Mouse (Mus musculus): ENCODE measurements around the gene Gm3594.
"Not testable (repeated sequence)": the region's sequence is repeated elsewhere in the genome, so short reads cannot be mapped to it uniquely, and the experiment has no call there.

Gm3594 gene

DNA sequence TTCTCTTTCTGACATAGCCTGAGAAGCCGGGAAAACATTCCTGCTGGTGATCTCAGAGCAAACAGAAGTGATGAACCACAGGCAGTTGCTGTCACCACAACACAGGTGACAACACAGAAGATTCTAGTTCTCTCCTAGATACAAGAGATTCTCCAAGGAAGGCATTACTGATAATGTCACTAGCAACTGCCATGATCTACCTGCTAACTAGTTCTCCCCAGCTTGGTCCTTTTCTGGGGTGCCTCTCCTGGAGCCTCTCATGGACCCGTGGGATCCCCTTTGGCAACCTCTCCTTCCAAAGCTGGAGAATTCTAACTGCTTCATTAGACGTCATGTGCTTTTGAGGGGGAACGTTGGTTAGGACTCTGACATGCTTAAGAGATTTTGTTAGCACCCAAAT lies at the start of gene Gm3594:
Gm3594 (minus strand) TSS at position 101 of the 400 bp plus-strand sequence.
- DNase-seq (ENCODE audit: low spot score in 2 of 2) = not testable (repeated sequence)

DNA sequence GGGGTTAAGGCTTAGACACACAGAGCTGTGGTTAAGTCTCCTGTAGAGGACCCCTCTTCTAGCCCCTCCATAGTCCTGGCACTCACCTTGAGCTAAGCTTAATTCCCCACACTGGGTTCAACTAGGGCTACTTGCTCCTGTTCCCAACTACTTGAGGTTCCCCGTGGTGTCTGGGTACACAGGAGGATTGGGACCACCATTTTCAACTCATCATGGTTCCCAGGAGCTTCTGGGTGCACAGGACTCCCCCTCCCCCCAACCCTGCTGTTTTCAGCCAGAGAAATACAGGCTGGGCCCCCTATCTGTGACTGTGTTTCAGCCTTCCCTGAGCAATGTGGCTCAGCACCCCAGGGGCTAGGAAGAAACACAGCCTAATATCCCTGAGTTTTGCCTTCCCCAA lies 41.9 kb upstream of the Gm3594 start:
- not testable (repeated sequence) for DNase-seq (ENCODE audit: low spot score in 2 of 2)

DNA sequence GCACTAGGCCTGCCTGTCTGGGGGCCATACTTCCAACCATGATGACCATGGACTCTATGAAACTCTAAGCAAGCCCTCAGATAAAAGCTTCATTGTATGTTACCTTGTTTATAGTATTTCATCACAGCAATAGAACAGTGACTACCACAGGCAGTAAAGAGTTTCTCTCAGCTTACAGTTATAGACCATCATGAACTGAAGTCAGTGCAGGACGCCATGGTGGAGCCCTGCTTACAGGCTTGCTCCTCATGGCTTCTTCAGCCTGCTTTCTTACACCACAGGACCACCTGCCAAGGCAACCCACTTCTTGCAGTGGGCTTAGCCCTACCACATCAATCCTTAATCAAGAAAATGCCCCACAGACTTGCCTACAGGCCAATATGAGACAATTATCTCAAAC lies 41.1 kb upstream of the Gm3594 start:
- DNase-seq (ENCODE audit: low spot score in 2 of 2) = not testable (repeated sequence)

DNA sequence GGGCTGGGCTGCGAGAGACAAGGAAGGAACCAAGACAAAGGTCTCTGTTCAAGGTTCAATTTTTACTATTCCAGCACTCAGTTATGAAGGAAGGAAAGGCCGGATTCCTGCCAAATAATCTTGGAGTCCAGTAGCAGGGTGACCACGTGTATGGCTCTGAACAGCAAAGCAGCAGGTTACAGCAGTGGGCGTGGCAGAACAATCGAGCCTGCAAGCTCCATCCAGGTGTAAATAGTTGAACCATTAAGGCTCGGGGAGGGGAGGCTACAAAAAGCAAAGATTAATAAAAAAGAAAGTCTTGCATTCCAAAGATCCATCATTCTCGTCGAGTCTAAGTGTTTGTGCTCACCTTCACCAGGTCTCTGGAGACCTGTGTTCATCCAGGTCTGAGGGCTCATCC lies 37.7 kb upstream of the Gm3594 start:
- DNase-seq (ENCODE audit: low spot score in 2 of 2) = not testable (repeated sequence)

DNA sequence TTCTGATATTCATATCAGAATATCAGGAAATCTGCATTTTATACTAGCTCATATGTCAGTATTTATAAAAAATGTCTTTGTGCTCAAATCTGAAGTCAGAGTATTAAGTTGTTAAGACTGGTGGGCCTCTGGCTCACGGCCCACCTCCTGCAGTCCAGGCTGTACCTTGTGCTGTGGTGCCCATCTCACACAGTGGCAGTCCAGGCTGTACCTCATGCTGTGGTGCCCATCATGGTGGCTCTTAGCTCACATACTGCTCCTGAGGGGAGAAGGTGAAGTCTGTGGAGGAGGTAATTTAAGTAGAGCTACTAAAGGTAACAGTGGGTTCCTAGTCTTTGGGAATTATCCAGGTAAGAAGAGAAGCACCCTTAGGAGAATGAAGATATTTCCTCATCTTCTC lies 27.4 kb upstream of the Gm3594 start:
- not testable (repeated sequence) for DNase-seq (ENCODE audit: low spot score in 2 of 2)

DNA sequence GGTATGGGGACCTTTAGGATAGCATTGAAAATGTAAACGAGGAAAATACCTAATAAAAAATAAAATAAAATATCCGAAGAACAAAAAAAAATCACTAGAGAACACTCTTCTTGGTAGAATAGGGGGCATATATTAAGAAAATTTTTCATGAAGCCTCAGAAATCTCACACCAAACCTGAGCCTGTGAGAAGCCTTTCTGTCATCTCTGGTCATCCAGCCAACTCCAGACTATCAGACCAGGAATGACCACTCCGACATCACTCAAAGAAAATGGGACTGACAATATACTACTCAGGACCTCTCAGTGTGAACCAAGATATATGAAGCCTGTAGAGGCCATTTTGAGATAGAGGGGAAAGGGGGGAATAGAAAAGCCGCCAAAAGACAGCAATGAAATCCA lies 3.6 kb downstream of the Gm3594 start:
- DNase-seq (ENCODE audit: low spot score in 2 of 2) = not testable (repeated sequence)

DNA sequence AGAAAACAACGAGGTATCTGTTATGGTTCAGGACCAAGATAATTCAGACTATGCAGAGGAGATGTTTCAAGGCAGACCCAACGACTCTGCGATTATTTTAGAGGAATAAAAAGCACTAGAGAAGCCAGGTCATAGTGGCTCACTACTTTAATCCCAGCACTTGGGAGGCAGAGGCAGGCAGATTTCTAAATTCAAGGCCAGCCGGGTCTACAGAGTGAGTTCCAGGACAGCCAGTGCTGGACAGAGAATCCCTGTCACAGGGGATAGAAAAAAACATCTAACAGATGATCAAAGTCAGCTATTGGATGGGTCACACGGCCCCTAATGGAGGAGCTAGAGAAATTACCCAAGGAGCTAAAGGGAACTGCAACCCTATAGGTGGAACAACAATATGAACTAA lies 4.2 kb downstream of the Gm3594 start:
- not testable (repeated sequence) for DNase-seq (ENCODE audit: low spot score in 2 of 2)

DNA sequence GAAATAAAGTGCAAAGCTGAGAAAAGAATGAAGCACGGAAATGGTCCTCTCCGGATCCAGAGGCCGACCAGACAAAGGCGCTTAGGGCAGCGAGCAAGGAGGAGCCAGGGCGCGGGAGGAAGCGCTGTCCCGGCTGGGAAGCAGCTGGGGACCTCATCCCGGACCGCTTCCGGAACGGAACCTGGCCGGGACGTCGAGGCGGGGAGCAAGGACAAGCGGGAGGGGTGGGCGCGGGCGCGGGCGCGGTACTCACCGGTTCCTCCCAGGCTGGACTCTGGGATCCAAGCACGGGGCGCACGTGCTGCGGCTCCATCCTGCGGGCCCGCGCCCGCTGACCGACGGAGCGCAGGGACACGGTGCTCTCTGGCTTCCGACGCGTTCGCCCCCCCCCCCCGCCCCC lies 17.6 kb downstream of the Gm3594 start:
- DNase-seq (ENCODE audit: low spot score in 2 of 2) = not testable (repeated sequence)

DNA sequence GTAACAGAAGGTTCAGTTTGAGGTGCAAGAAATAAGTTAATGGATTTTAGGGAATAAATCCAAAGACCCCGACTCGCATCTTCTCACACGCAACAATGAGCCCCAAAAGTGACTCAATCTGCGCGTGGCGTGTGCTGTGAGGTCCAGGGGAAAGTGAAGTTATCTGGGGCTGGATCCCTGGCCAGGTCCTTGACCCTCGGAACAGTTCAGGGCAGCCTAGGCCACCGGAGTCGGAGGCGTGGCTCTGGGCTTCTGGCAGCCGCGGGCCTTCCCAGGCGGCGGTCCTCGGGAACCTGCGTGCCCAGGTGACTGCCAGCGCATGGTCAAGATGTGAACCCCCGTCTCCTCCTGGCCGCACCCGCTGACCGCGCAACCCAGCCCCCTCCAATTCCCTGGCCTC lies 18.1 kb downstream of the Gm3594 start:
- not testable (repeated sequence) for DNase-seq (ENCODE audit: low spot score in 2 of 2)

DNA sequence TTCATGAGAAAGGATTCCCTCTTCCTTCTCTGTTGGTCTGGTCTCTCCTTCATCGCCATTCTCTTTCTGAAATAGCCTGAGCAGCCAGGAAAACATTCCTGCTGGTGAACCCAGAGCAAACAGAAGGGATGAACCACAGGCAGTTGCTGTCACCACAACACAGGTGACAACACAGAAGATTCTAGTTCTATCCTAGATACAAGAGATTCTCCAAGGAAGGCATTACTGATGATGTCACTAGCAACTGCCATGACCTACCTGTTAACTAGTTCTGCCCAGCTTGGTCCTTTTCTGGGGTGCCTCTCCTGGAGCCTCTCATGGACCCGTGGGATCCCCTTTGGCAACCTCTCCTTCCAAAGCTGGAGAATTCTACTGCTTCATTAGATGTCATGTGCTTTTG lies 32.0 kb downstream of the Gm3594 start, which contains the start of gene Gm3591:
Gm3591 (minus strand) TSS at position 101 of the 400 bp plus-strand sequence.
- DNase-seq (ENCODE audit: low spot score in 2 of 2) = not testable (repeated sequence)

DNA sequence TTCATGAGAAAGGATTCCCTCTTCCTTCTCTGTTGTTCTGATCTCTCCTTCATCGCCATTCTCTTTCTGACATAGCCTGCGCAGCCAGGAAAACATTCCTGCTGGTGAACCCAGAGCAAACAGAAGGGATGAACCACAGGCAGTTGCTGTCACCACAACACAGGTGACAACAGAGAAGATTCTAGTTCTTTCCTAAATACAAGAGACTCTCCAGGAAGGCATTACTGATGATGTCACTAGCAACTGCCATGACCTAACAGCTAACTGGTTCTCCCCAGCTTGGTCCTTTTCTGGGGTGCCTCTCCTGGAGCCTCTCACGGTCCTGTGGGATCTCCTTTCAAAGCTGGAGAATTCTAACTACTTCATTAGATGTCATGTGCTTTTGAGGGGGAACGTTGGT lies 54.2 kb downstream of the Gm3594 start, which contains the start of gene Gm16440:
Gm16440 (minus strand) TSS at position 101 of the 400 bp plus-strand sequence.
- DNase-seq (ENCODE audit: low spot score in 2 of 2) = not testable (repeated sequence)
